Mouse (Mus musculus): ENCODE measurements around the gene Avp.

The Avp gene

DNA sequence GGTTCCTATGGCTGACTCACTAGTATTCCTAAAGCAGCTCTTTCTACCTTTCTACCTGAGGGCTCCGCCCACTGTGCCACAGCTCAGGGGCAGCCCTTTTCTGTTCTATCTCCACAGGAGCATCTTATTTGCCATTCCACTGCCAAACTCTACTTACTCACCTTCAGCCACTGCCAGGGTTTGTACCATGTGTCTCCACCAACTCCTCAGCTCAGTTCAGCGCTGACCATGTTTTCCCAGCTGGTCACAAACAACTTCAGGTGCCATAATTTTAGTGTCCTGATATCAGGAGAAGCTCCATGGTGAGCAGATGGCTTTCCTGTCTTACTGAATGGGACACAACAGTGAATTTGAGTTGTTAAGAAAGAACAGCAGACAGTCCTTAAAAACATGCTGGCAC lies 24.9 kb downstream of the Avp start:
- H3K27me3 ChIP-seq (ENCODE audit: control insufficient read depth, insufficient read depth, low read length, poor library complexity, severe bottlenecking), result no peaks in the 10 kb centered on the region
- H3K36me3 ChIP-seq (ENCODE audit: control insufficient read depth, insufficient read depth, low read length, poor library complexity, severe bottlenecking), result peaks cover 2% of the 10 kb centered on the region; the same call in 1 of the 2 replicates
- DNase-seq (ENCODE audit: low read depth, low spot score), result no peak

DNA sequence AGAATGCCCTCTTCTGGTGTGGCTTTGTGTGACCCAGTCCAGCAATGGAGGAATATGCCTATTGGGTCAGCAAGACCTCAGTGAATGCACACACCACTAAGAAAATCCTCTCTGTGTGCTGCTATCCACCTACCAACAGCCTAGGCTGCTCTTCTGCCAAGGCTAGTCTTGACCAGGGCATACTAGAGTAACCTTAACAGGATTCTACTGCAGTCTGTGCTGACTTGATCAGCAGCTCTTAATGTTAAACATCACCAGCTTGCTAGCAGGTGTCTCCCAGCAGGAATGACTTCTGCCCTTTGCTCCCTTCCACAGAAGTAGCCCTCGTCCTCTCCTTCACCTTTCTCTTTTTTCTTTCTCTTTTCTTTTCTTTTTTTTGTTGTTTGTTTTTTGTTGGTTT lies 26.1 kb downstream of the Avp start:
- peaks cover 2% of the 10 kb centered on the region; the same call in 1 of the 2 replicates for H3K36me3 ChIP-seq (ENCODE audit: control insufficient read depth, insufficient read depth, low read length, poor library complexity, severe bottlenecking)
- no peak for DNase-seq (ENCODE audit: low read depth, low spot score)

DNA sequence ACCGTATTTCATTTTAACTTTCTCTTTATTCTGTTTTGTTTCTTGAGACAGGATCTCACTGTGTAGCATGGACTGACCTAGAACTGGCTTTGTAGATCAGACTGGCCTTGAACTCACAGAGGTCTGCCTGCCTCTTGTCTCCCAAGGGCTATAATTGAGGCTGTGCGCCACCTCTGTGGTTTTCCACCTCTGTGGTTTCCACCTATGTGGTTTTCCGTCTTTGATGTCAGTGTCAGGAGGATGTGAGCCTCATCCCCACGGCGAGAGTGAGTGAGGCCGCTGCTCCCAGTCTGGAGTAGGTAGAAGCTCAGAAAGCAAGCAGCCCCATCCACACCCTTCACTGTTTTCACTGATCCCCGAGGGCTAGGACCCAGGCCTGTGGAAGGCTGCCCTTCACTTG lies 27.5 kb downstream of the Avp start:
- DNase-seq (ENCODE audit: low read depth, low spot score), result no peak
- Histone ChIP-seq H3K36me3 (ENCODE audit: control insufficient read depth, insufficient read depth, low read length, poor library complexity, severe bottlenecking) (peaks cover 2% of the 10 kb centered on the region; the same call in 1 of the 2 replicates), H3K27me3 (ENCODE audit: control insufficient read depth, insufficient read depth, low read length, poor library complexity, severe bottlenecking) (no peaks in the 10 kb centered on the region)

More for the DNA sequence above, 26.1 kb downstream of the Avp start:
- H3K27me3 ChIP-seq (ENCODE audit: control insufficient read depth, insufficient read depth, low read length, poor library complexity, severe bottlenecking), result no peaks in the 10 kb centered on the region

DNA sequence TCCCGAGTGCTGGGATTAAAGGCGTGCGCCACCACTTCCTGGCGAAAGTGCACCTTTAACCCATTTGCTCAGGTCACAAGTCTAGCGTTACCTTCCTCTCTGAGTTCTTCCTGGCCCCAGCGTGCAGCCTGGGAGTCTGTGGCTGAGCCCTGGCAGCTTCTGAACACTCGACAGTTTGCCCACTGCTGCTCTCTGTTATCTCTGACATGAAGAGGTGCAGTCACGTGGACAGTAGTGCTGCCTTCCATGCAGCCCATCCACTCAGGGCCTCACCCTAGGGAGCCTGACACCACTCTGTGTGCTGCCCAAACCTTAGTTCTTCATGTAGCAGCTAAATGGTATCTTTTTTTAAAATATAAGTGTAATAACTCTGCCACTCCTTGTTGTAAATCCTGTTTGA lies 35.4 kb downstream of the Avp start:
- Histone ChIP-seq H3K36me3 (ENCODE audit: control insufficient read depth, insufficient read depth, low read length, poor library complexity, severe bottlenecking) (peaks cover 13% of the 10 kb centered on the region), H3K27me3 (ENCODE audit: control insufficient read depth, insufficient read depth, low read length, poor library complexity, severe bottlenecking) (no peaks in the 10 kb centered on the region)
- no peak for DNase-seq (ENCODE audit: low read depth, low spot score)

DNA sequence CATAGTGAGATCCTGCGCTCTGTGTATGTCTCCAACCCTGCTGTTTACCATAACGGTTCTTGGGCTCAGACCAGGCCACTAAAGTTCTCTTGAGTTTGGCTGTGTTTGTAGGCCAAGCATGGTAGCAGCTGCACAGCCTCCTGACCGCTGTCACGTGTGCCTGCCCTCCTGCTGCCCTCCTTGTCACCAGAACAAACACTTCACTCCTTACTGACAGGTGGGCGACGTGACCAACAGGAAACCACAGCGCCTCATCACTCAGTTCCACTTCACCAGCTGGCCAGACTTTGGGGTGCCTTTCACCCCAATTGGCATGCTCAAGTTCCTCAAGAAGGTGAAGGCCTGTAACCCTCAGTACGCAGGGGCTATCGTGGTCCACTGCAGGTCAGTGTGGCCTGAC lies 42.1 kb downstream of the Avp start:
- peaks cover 10% of the 10 kb centered on the region for H3K36me3 ChIP-seq (ENCODE audit: control insufficient read depth, insufficient read depth, low read length, poor library complexity, severe bottlenecking)
- H3K27me3 ChIP-seq (ENCODE audit: control insufficient read depth, insufficient read depth, low read length, poor library complexity, severe bottlenecking), result no peaks in the 10 kb centered on the region
- peak; percentile 65 for DNase-seq (ENCODE audit: low read depth, low spot score)

DNA sequence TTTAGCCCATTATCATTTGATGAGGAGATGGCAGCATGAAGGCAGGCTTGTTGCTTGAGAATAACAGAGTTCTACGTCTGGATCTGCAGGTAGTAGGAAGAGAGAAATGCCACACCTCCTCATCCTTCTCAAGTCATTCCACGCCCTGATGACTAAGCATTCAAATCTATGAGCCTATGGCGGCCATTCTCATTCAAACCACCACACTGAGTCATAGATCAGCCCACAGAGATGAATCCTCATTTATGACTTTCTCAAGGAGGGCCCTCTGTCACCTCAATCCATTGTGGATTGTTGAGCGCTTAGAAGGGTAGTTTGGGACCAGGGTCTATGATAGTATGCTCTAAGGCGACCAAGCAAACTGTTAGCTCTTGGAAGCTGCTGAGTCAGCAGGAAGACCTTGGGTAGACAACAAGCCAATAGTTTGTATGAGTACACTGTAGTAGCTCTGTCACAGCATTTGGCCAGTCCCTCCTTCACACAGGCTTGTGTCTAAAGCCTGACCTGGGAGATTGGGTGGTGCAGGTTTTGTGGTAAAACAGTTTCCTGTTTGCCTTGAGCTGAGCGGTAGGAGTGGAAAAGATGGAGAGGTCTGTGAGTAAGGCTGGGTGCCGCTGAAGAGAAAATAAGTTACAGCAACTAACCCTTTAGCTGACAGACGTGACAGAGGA lies 43.3 kb downstream of the Avp start:
- Histone ChIP-seq H3K36me3 (ENCODE audit: control insufficient read depth, insufficient read depth, low read length, poor library complexity, severe bottlenecking) (peaks cover 8% of the 10 kb centered on the region), H3K27me3 (ENCODE audit: control insufficient read depth, insufficient read depth, low read length, poor library complexity, severe bottlenecking) (no peaks in the 10 kb centered on the region)
- DNase-seq (ENCODE audit: low read depth, low spot score), result no peak

DNA sequence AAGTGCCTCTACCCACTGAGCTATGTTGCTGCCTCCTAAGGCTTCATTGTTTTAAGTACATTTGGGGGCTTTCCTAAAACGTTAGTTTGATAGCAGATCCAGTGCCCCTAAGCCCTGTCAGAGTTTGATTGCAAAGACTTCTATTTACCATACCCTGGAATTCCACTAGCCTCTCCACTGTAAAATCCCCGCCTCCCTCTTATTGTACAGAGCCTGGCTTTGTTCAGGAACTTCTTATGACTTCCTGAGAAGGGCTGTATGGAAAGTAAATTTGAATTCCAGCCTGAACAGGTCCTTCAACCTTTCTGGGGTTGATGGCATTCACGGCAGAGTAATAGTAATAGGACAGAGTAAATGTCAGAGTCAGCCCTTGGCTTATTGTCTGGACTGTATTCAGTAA lies 45.5 kb downstream of the Avp start:
- Histone ChIP-seq H3K27me3 (ENCODE audit: control insufficient read depth, insufficient read depth, low read length, poor library complexity, severe bottlenecking) (no peaks in the 10 kb centered on the region), H3K36me3 (ENCODE audit: control insufficient read depth, insufficient read depth, low read length, poor library complexity, severe bottlenecking) (no peaks in the 10 kb centered on the region; the same call in 1 of the 2 replicates)
- no peak for DNase-seq (ENCODE audit: low read depth, low spot score)

DNA sequence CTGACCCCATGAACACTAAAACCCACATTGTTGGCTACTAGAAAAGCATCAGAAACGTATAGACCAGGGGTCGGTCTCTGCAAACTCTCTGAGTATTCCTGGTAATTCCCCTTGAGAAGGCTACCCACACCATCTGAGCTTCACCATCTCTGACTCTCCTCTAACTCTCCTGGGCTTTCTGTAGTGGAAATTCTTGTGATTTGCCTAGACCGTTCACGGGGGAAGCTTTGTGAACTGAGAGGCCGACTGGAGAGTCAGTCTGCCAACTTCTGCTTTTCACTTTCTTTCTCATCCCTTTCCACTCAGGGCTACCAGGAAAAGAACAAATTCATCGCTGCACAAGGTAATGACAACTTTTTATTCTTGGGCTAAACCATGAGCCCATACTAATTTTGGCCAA lies 47.3 kb downstream of the Avp start:
- Histone ChIP-seq H3K27me3 (ENCODE audit: control insufficient read depth, insufficient read depth, low read length, poor library complexity, severe bottlenecking) (no peaks in the 10 kb centered on the region), H3K36me3 (ENCODE audit: control insufficient read depth, insufficient read depth, low read length, poor library complexity, severe bottlenecking) (no peaks in the 10 kb centered on the region; the same call in 1 of the 2 replicates)
- DNase-seq (ENCODE audit: low read depth, low spot score), result peak; percentile 53

DNA sequence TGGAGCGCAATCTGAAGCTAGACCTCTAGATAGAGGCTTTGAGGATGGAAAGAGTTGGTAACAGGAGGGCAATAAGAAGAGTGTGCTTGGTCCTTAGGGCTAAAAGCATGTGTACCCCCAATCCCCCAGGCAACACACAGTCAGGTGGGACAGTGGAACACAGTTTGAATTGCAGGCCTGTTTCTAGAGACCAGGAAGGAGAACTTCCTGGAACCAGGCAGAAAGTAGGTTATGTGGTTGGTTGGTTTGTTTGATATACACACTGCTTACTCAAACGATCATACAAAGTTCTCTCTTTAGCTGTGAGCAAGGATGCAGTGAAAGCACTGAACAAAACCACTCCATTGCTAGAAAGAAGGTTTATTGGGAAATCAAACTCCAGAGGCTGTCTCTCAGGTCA lies 50.2 kb downstream of the Avp start:
- H3K36me3 ChIP-seq (ENCODE audit: control insufficient read depth, insufficient read depth, low read length, poor library complexity, severe bottlenecking), result no peaks in the 10 kb centered on the region; the same call in 1 of the 2 replicates
- H3K27me3 ChIP-seq (ENCODE audit: control insufficient read depth, insufficient read depth, low read length, poor library complexity, severe bottlenecking), result no peaks in the 10 kb centered on the region
- DNase-seq (ENCODE audit: low read depth, low spot score), result no peak

Data from splenic B cell, adult 2 months (primary cell).